Mouse (Mus musculus): Measurements from ENCODE around the gene Gm20422. TPM values are rescaled to one million over a fixed set of nuclear protein-coding genes. Genes with fewer than 3 reads are reported as not detected.

The Gm20422 gene
- polyA plus RNA-seq, 1 experiment from 2014 or later: 0.66 TPM

DNA sequence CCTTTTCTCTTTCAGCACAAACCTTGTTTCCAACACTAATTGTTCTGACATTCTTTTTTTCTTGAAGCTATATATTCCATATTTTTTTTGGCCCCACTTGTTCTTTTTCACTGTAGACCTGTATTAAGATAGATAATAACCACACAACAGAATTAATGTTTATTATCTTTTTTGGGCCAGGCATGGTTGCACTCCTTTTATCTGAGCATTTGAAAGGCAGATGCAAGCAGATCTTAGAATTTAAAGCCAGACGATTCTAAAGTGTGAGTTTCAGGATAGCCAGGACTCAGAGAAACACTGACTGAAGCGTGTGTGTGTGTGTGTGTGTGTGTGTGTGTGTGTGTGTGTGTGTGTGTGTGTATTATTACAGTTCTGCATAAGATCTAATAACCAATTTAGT, 22.2 kb downstream of the Gm20422 start:
- Histone ChIP-seq H3K9me3 (ENCODE audit: control insufficient read depth, low read length) (no peaks in the 10 kb centered on the region), H3K9ac (ENCODE audit: low read depth, low read length) (no peak overlapping the region), H3K36me3 (ENCODE audit: control insufficient read depth, insufficient read depth, low read length) (no peaks in the 10 kb centered on the region), H3K4me3 (ENCODE audit: low read depth, low read length) (no peak overlapping the region), H3K4me1 (replicated peaks; ENCODE audit: control insufficient read depth, insufficient read depth, low read length) (no peaks in the 10 kb centered on the region), H3K27ac (ENCODE audit: low read depth, low read length) (no peak overlapping the region), H3K27me3 (ENCODE audit: control insufficient read depth, insufficient read depth, low read length) (no peaks in the 10 kb centered on the region), H3K4me2 (replicated peaks; ENCODE audit: low read depth, low read length) (no peak overlapping the region)
- ATAC-seq (ENCODE audit: low FRiP score) (no peak), DNase-seq (ENCODE audit: low spot score) (no peak)
- WGBS: 88% methylated on average over 2 of the region's 2 CpGs

DNA sequence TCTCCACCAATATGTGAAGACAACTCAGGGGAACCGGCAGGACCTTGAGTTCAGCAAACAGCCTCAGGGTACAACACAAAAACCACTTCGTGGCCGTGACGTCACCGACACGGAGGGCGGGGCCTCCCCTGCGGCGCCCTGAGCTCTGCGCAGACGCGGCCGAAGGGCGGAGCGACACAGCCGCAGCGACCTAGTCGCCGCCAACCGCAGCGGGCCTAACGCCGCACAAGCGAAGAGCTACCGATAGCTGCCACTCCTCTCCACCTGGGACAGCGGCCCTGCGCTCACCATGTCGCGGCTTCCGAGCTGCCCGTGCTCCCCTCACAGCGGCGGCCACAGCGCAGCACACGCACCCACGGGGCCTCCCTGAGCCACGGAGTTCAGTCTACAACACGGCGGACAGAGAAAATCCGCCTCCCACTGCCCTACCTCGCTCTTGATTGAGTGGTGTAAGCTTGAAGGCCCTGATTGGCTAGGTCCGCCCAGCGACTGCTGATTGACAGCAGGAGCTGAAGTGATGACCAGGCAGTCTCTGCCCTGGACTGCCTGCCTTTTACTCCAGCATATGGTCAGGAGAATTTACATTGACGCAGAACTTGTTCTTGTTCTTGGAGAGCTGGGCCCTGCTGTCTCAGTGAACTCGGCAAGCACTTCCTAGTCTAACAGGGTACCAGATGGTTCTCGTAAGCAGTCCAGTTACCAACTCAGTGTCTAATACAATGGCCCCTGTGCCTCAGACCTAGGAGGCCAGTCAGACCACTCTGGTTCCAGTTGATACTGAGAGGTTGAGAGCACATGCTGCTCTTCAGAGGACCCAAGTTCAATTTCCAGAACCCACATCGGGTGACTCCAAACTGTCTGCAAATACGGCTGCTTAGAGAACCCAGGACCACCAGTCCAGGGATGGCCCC, 24.9 kb downstream of the Gm20422 start, which contains the start of gene Zfp963:
TSS of gene Zfp963 (minus strand) at position 427 of the 911 bp plus-strand sequence.
- Histone ChIP-seq H3K27me3 (ENCODE audit: control insufficient read depth, insufficient read depth, low read length) (no peaks in the 10 kb centered on the region), H3K27ac (ENCODE audit: low read depth, low read length) (peak within 1 kb of the TSS; percentile 94), H3K36me3 (ENCODE audit: control insufficient read depth, insufficient read depth, low read length) (no peaks in the 10 kb centered on the region), H3K4me1 (replicated peaks; ENCODE audit: control insufficient read depth, insufficient read depth, low read length) (no peaks in the 10 kb centered on the region), H3K9ac (ENCODE audit: low read depth, low read length) (peak within 1 kb of the TSS; percentile 66), H3K9me3 (ENCODE audit: control insufficient read depth, low read length) (no peaks in the 10 kb centered on the region), H3K4me3 (ENCODE audit: low read depth, low read length) (peak within 1 kb of the TSS; percentile 55), H3K4me2 (replicated peaks; ENCODE audit: low read depth, low read length) (peak within 1 kb of the TSS; percentile 8)
- 3% methylated on average over 48 of the region's 48 CpGs for WGBS
- DNase-seq (ENCODE audit: low spot score) (peak; percentile 96), ATAC-seq (ENCODE audit: low FRiP score) (peak; percentile 99)

DNA sequence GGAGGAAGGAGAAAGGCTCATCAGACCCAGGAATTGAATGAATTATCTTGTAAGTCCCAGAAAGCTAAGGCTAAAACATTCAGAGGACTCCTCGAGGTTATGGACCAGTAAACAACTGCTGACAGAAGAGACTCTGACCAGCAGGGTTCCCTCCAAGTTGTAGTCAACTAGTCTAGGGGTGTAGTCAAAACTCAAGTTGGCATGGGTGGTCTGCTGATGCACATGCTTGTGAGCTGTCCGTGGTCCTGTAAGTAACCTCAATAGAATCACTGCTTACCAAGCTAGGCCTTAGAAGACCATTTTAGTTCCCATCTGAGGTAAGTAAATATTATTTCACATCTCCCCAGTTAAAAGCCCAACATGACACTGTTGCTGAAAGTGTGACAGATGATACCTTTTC, 33.5 kb downstream of the Gm20422 start:
- no peaks in the 10 kb centered on the region for H3K4me1 ChIP-seq (replicated peaks; ENCODE audit: control insufficient read depth, insufficient read depth, low read length)
- 82% methylated on average over 2 of the region's 2 CpGs for WGBS
- no peak for ATAC-seq (ENCODE audit: low FRiP score)
- no peaks in the 10 kb centered on the region for H3K27me3 ChIP-seq (ENCODE audit: control insufficient read depth, insufficient read depth, low read length)
- no peak overlapping the region for H3K4me3 ChIP-seq (ENCODE audit: low read depth, low read length)
- no peaks in the 10 kb centered on the region for H3K9me3 ChIP-seq (ENCODE audit: control insufficient read depth, low read length)
- H3K36me3 ChIP-seq (ENCODE audit: control insufficient read depth, insufficient read depth, low read length): no peaks in the 10 kb centered on the region
- no peak overlapping the region for H3K9ac ChIP-seq (ENCODE audit: low read depth, low read length)
- DNase-seq (ENCODE audit: low spot score): no peak
- no peak overlapping the region for H3K4me2 ChIP-seq (replicated peaks; ENCODE audit: low read depth, low read length)
- H3K27ac ChIP-seq (ENCODE audit: low read depth, low read length): no peak overlapping the region

DNA sequence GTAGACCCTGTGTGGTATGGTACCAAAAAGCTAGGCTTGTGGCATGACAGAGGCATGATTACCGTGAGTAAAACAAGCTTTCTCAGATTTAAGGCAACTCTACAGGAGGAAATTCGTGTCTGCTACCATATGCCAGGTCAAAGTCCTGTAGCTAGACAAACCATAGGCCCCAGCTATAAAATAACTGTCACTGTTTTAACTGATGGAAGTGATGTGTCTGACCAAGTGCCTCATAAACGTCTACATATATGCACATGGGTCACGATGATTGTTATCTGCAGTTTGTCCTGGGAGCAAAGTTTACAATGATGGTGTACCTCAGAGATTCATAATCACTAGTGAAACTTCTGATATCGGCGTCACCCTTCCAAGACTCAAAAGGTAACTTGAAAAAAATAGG, 33.9 kb downstream of the Gm20422 start:
- Histone ChIP-seq H3K36me3 (ENCODE audit: control insufficient read depth, insufficient read depth, low read length) (no peaks in the 10 kb centered on the region), H3K9me3 (ENCODE audit: control insufficient read depth, low read length) (no peaks in the 10 kb centered on the region), H3K4me3 (ENCODE audit: low read depth, low read length) (no peak overlapping the region), H3K4me1 (replicated peaks; ENCODE audit: control insufficient read depth, insufficient read depth, low read length) (no peaks in the 10 kb centered on the region), H3K27ac (ENCODE audit: low read depth, low read length) (no peak overlapping the region), H3K9ac (ENCODE audit: low read depth, low read length) (no peak overlapping the region), H3K4me2 (replicated peaks; ENCODE audit: low read depth, low read length) (no peak overlapping the region), H3K27me3 (ENCODE audit: control insufficient read depth, insufficient read depth, low read length) (no peaks in the 10 kb centered on the region)
- DNase-seq (ENCODE audit: low spot score) (no peak), ATAC-seq (ENCODE audit: low FRiP score) (no peak)
- WGBS: 83% methylated on average over 6 of the region's 6 CpGs

DNA sequence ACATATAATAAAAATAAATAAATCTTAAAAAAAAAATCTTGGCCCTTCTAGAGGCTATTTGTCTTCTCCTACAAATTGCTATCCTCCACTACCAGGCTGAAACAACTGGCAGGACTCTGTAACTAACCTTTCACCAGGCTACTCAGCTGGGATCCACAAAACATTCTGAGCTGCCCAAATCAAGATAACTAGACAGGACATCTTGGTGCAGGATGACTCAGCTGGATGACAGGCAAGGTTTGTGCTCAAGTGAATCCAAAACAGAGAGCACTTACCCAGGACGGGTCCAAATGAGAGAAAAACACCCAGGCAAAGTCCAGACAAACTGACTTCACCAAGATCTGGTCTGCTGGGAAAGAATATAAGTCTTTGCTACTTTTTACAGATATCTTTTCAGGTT, 39.2 kb downstream of the Gm20422 start:
- no peak for ATAC-seq (ENCODE audit: low FRiP score)
- WGBS: 78% methylated on average over 1 of the region's 1 CpGs
- H3K36me3 ChIP-seq (ENCODE audit: control insufficient read depth, insufficient read depth, low read length): no peaks in the 10 kb centered on the region

DNA sequence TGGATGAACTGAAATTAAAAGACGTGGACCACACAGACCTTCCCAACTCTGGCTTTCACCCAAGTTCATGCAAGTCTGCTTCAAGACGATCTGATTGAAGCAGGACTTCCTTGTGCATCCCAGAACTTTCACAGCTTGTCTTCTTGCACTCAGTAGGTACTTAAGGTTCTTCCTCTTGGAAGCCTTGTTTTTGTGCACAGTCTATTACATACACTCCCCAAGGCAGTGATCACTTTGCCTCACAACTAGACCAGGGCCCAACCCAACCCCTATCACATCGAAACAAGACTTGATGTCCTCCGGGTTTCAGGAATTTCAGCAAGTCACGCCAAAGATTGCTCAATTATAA, 57.5 kb downstream of the Gm20422 start:
- H3K9ac ChIP-seq (ENCODE audit: low read depth, low read length): 0 out of 2 replicates have a peak overlapping the region, but pooled peaks have one; percentile 15
- no peaks in the 10 kb centered on the region for H3K4me1 ChIP-seq (replicated peaks; ENCODE audit: control insufficient read depth, insufficient read depth, low read length)
- no peaks in the 10 kb centered on the region for H3K36me3 ChIP-seq (ENCODE audit: control insufficient read depth, insufficient read depth, low read length)
- peak overlapping the region; percentile 34; the same call in 1 of the 2 replicates for H3K4me2 ChIP-seq (replicated peaks; ENCODE audit: low read depth, low read length)
- WGBS: 48% methylated on average over 5 of the region's 5 CpGs
- no peak for DNase-seq (ENCODE audit: low spot score)
- H3K9me3 ChIP-seq (ENCODE audit: control insufficient read depth, low read length): no peaks in the 10 kb centered on the region
- no peaks in the 10 kb centered on the region for H3K27me3 ChIP-seq (ENCODE audit: control insufficient read depth, insufficient read depth, low read length)
- H3K4me3 ChIP-seq (ENCODE audit: low read depth, low read length): peak overlapping the region; percentile 91
- no peak overlapping the region for H3K27ac ChIP-seq (ENCODE audit: low read depth, low read length)
- ATAC-seq (ENCODE audit: low FRiP score): peak; percentile 46

More for the DNA sequence above, 39.2 kb downstream of the Gm20422 start:
- no peaks in the 10 kb centered on the region for H3K4me1 ChIP-seq (replicated peaks; ENCODE audit: control insufficient read depth, insufficient read depth, low read length)
- no peak for DNase-seq (ENCODE audit: low spot score)
- H3K4me3 ChIP-seq (ENCODE audit: low read depth, low read length): no peak overlapping the region
- H3K27ac ChIP-seq (ENCODE audit: low read depth, low read length): no peak overlapping the region
- H3K9me3 ChIP-seq (ENCODE audit: control insufficient read depth, low read length): no peaks in the 10 kb centered on the region
- H3K9ac ChIP-seq (ENCODE audit: low read depth, low read length): no peak overlapping the region
- H3K4me2 ChIP-seq (replicated peaks; ENCODE audit: low read depth, low read length): no peak overlapping the region
- H3K27me3 ChIP-seq (ENCODE audit: control insufficient read depth, insufficient read depth, low read length): no peaks in the 10 kb centered on the region

DNA sequence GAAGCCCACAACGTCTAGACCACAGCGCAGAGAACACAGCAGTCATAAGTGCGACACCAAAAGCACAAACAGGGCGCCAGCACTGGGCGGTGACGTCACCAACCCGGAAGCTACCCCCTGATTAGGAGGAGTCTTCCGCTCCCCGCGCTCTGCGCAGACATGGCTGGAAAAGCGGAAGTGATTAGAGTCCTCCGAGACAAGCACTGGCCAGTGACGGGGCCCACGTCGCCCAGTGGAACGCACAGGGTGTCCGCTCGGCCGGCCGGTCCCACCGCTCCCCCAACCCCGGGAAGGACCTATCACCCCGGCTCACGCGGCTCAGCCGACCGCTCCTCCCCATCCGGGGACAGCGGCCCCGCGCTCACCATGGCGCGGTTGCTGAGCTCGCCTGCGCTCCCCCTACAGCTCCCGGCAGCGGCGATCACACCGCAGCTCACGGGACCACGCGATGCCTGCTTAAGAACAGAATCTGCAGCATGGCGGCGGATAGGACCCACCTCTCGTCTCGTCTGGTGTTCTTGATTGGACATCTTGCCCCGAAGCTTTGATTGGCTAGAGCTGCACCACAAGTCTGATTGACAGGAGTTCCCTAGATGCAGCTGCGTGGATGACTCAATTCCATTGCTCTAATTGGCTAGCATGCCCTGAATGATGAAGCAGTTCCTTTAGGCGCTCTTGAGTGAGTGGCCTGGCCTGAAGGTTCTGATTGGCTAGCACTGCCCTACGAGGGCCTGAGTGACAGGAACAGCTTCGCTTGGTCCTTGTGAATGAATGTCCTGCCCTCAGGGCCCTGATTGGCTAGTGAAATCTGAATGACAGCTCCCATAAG, 58.1 kb downstream of the Gm20422 start:
- peak overlapping the region; percentile 97 for H3K9ac ChIP-seq (ENCODE audit: low read depth, low read length)
- H3K4me2 ChIP-seq (replicated peaks; ENCODE audit: low read depth, low read length): peak overlapping the region; percentile 34
- H3K36me3 ChIP-seq (ENCODE audit: control insufficient read depth, insufficient read depth, low read length): no peaks in the 10 kb centered on the region
- no peaks in the 10 kb centered on the region for H3K9me3 ChIP-seq (ENCODE audit: control insufficient read depth, low read length)
- DNase-seq (ENCODE audit: low spot score) (peak; percentile 94), ATAC-seq (ENCODE audit: low FRiP score) (peak; percentile 99)
- H3K27me3 ChIP-seq (ENCODE audit: control insufficient read depth, insufficient read depth, low read length): no peaks in the 10 kb centered on the region
- under 1% methylated on average over 51 of the region's 52 CpGs for WGBS
- peak overlapping the region; percentile 99 for H3K27ac ChIP-seq (ENCODE audit: low read depth, low read length)
- H3K4me1 ChIP-seq (replicated peaks; ENCODE audit: control insufficient read depth, insufficient read depth, low read length): no peaks in the 10 kb centered on the region
- H3K4me3 ChIP-seq (ENCODE audit: low read depth, low read length): peak overlapping the region; percentile 91

DNA sequence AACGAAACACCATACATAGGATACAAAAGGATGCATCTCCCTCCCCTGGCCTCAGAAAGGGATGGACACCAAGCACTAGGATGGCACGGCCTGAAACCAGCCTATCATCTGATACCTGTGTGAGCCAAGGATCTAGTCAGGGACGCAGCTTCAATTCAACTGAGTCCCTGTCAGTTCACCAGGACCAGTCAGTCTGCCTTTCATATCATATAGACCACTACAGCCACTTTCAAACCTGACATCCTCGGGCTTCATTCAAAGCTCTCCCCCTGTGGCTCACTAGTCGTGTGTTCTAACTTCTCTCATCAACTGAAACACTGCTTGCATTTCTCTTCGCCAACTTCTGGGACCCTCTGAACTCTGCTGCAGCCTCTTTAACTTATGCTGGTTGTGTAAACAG, 59.3 kb downstream of the Gm20422 start:
- 89% methylated on average over 6 of the region's 6 CpGs for WGBS
- H3K27ac ChIP-seq (ENCODE audit: low read depth, low read length): no peak overlapping the region
- no peaks in the 10 kb centered on the region for H3K36me3 ChIP-seq (ENCODE audit: control insufficient read depth, insufficient read depth, low read length)
- ATAC-seq (ENCODE audit: low FRiP score): no peak
- no peak for DNase-seq (ENCODE audit: low spot score)
- no peaks in the 10 kb centered on the region for H3K27me3 ChIP-seq (ENCODE audit: control insufficient read depth, insufficient read depth, low read length)
- H3K4me1 ChIP-seq (replicated peaks; ENCODE audit: control insufficient read depth, insufficient read depth, low read length): no peaks in the 10 kb centered on the region
- H3K9ac ChIP-seq (ENCODE audit: low read depth, low read length): no peak overlapping the region
- H3K4me3 ChIP-seq (ENCODE audit: low read depth, low read length): no peak overlapping the region
- H3K4me2 ChIP-seq (replicated peaks; ENCODE audit: low read depth, low read length): no peak overlapping the region; the same call in 1 of the 2 replicates
- H3K9me3 ChIP-seq (ENCODE audit: control insufficient read depth, low read length): no peaks in the 10 kb centered on the region
